Mouse (Mus musculus) granulocyte monocyte progenitor cell, adult 5-6 weeks (primary cell): ENCODE data around the gene Tmem139. TPM values are rescaled to one million over a fixed set of nuclear protein-coding genes. Genes with fewer than 3 reads are reported as not detected.

Source experiments
- ATAC-seq: replicated peaks from 2 replicates; pipeline ENCODE4 v1.8.0; 2016; ENCODE audit warnings: mild to moderate bottlenecking, moderate TSS enrichment, inconsistent platforms; ENCODE audit not compliant: poor library complexity, severe bottlenecking
- total RNA-seq, 2 experiments: library from RNA; stranded (forward) in 1 of 2; stranded (reverse) in 1 of 2; fragments of 200-712, 200-1000 nt in 1 of 2; fragments of >200 nt in 1 of 2; fragmentation: Nextera tagmentation in 1 of 2; gene quantifications; 2 replicates each; pipeline ENCODE4 v1.2.3; 2014 to 2017

The Tmem139 gene
- total RNA-seq, 2 experiments from 2014 or later: not detected

- no peak for ATAC-seq
Measured at GRCm38 (mm10) chr6:42270817-42271216, 9.0 kb downstream of the Tmem139 start.

- ATAC-seq: no peak
Measured at GRCm38 (mm10) chr6:42276151-42276550, 14.4 kb downstream of the Tmem139 start.

- ATAC-seq: peak; percentile 33; the same call in 1 of the 2 replicates
Measured at GRCm38 (mm10) chr6:42282865-42283528, 21.2 kb downstream of the Tmem139 start.

GRCm38 (mm10) chr6:42286448-42286847 is 24.7 kb downstream of the Tmem139 start, which contains the start of gene Clcn1:
TSS of gene Clcn1 (plus strand) at chr6:42286685.
- ATAC-seq: no peak

- no peak for ATAC-seq
Measured at GRCm38 (mm10) chr6:42287562-42287961, 25.8 kb downstream of the Tmem139 start.

DNA sequence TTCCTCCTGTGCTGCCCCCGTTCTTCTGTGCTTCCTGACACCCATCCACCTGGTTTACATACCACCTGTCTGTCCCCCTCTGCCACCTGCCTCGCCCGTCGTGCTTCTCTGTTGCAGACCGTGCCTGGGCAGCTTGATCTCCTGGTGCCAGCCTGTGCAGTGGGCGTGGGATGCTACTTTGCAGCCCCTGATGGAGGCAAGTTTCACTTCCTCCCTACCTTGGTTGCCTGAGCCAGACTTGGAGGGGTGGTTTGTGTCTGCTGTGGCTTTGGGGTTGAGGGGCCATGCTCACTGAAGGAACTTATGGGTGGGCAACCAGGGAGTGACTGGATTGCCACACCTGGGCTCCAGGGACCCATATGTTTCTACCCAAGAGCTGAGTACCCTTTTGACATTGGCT is 31.6 kb downstream of the Tmem139 start:
- peak; percentile 98 for ATAC-seq

DNA sequence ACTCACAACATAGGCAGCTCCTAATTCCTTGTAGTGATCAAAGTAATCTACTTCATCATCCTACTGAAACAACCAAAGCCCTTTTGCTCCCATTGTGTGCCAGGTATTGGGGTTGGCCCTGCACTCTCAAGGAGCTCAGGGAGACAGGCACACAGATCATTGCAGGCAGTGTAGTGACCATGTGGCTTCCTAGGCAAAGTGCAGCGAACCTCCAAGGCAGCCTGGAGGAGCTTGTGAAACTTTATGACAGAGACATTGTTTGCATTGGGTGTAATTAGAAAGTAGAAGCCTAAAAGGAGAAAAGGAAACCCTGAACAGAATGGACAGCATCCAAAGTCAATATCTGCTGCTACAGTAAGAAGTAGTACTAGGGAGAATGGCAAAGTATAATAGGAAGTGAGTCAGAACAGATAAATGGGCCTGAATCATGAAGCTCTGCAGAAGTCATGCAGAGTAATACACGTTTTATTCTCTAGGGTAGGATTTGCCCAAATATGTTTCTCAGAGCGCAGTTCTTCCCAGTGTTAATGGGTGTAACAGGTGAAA is 33.9 kb downstream of the Tmem139 start:
- no peak for ATAC-seq

DNA sequence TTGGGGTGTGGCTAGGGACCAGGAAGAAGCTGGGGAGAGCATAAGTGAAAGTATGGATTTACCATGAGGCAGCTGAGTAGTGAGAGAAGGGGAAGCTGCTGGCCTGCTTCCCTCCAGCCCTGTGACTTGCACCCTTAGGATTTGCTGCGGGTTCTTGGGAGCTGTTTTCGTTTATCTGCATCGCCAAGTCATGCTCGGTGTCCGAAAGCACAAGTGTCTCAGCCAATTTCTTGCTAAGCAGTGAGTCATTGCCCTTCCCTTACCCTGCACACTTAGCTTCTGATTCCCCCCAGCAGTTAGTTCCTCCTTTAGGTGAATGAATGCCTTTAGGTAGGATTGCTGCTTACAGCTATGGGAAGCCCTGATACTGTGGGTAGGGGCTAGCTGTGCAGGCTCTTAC is 37.6 kb downstream of the Tmem139 start:
- peak; percentile 90 for ATAC-seq

- ATAC-seq: peak; percentile 55
Measured at GRCm38 (mm10) chr6:42309816-42310378, 48.1 kb downstream of the Tmem139 start.

DNA sequence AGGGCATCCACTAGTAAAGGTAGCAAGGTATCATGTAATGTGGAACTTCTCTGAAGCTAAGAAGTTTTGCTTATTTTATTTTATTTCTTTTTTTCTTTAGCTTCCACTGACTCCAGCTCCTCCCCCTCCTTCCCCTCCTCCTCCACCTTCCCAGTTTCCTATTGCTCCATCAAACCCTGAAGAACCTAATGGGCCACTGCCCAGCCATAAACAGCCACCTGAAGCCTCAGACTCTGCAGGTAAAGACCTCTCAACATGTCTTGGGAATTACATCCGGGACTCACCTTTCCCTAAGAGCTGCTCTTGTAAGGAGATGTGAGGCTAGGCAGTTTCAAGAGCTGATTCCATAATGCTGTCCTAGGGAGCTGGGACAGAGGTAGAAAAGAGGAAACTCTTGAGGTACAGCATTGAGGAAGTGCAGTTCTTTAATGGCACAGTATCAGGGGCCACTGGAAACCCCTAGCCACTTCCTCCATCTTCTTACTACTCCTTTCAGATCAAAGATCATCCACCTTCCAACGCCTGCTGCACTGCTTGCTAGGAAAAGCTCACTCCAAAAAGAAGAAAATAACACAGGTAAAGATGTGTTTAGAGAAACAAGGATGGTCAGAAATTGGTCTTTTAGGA is 48.8 kb downstream of the Tmem139 start:
- peak; percentile 96 for ATAC-seq

Other genes starting within 250 kb of the Tmem139 start
- not detected in 2 replicates for gene Sva, start 223.6 kb upstream of the Tmem139 start, total RNA-seq (2014; fragmentation: Nextera tagmentation)
- gene Sva, start 223.6 kb upstream of the Tmem139 start, total RNA-seq (2017): not detected in 2 replicates
- gene Tas2r139, start 121.0 kb upstream of the Tmem139 start, total RNA-seq (2014; fragmentation: Nextera tagmentation): not detected in 2 replicates
- gene Tas2r139, start 121.0 kb upstream of the Tmem139 start, total RNA-seq (2017): not detected in 2 replicates
- not detected in 2 replicates for gene Tas2r144, start 46.6 kb upstream of the Tmem139 start, total RNA-seq (2014; fragmentation: Nextera tagmentation)
- not detected in 2 replicates for gene Tas2r144, start 46.6 kb upstream of the Tmem139 start, total RNA-seq (2017)
- 10.5 and 16.7 TPM in 2 replicates for gene Gstk1, start 16.0 kb upstream of the Tmem139 start, total RNA-seq (2014; fragmentation: Nextera tagmentation)
- 4.9 and 6.4 TPM in 2 replicates for gene Gstk1, start 16.0 kb upstream of the Tmem139 start, total RNA-seq (2017)
- gene Casp2, start 3.0 kb downstream of the Tmem139 start, total RNA-seq (2014; fragmentation: Nextera tagmentation): 74.3 and 81.1 TPM in 2 replicates
- 48.6 and 58.7 TPM in 2 replicates for gene Casp2, start 3.0 kb downstream of the Tmem139 start, total RNA-seq (2017)
- not detected in 2 replicates for gene Clcn1, start 24.7 kb downstream of the Tmem139 start, total RNA-seq (2014; fragmentation: Nextera tagmentation)
- 1.9 TPM in 1 of 2 replicates, not detected in the other for gene Clcn1, start 24.7 kb downstream of the Tmem139 start, total RNA-seq (2017)
- not detected in 2 replicates for gene Fam131b, start 62.7 kb downstream of the Tmem139 start, total RNA-seq (2014; fragmentation: Nextera tagmentation)
- gene Fam131b, start 62.7 kb downstream of the Tmem139 start, total RNA-seq (2017): not detected in 2 replicates
- 116 and 131 TPM in 2 replicates for gene Zyx, start 87.7 kb downstream of the Tmem139 start, total RNA-seq (2014; fragmentation: Nextera tagmentation)
- gene Zyx, start 87.7 kb downstream of the Tmem139 start, total RNA-seq (2017): 17.6 and 17.8 TPM in 2 replicates
- 0.56 and 0.86 TPM in 2 replicates for gene Epha1, start 111.3 kb downstream of the Tmem139 start, total RNA-seq (2014; fragmentation: Nextera tagmentation)
- gene Epha1, start 111.3 kb downstream of the Tmem139 start, total RNA-seq (2017): 0.04 TPM in 1 of 2 replicates, not detected in the other
- 1.6 TPM in 1 of 2 replicates, not detected in the other for gene Tas2r143, start 138.3 kb downstream of the Tmem139 start, total RNA-seq (2014; fragmentation: Nextera tagmentation)
- not detected in 2 replicates for gene Tas2r143, start 138.3 kb downstream of the Tmem139 start, total RNA-seq (2017)
- gene Tas2r135, start 143.5 kb downstream of the Tmem139 start, total RNA-seq (2014; fragmentation: Nextera tagmentation): not detected in 2 replicates
- not detected in 2 replicates for gene Tas2r135, start 143.5 kb downstream of the Tmem139 start, total RNA-seq (2017)
- not detected in 2 replicates for gene Tas2r126, start 172.6 kb downstream of the Tmem139 start, total RNA-seq (2014; fragmentation: Nextera tagmentation)
- gene Tas2r126, start 172.6 kb downstream of the Tmem139 start, total RNA-seq (2017): not detected in 2 replicates
- gene Olfr458, start 203.2 kb downstream of the Tmem139 start, total RNA-seq (2014; fragmentation: Nextera tagmentation): not detected in 2 replicates
- not detected in 2 replicates for gene Olfr458, start 203.2 kb downstream of the Tmem139 start, total RNA-seq (2017)
- not detected in 2 replicates for gene Olfr457, start 214.4 kb downstream of the Tmem139 start, total RNA-seq (2014; fragmentation: Nextera tagmentation)
- gene Olfr457, start 214.4 kb downstream of the Tmem139 start, total RNA-seq (2017): not detected in 2 replicates
- not detected in 2 replicates for gene Olfr456, start 225.2 kb downstream of the Tmem139 start, total RNA-seq (2014; fragmentation: Nextera tagmentation)
- gene Olfr456, start 225.2 kb downstream of the Tmem139 start, total RNA-seq (2017): not detected in 2 replicates